Mouse (Mus musculus): Measurements from ENCODE around the gene Fmr1nb. TPM values are rescaled to one million over a fixed set of nuclear protein-coding genes. Genes with fewer than 3 reads are reported as not detected.
A peak's percentile ranks its signal among the peaks of the same experiment; 100 is the strongest.
"Not testable (repeated sequence)": the region's sequence is repeated elsewhere in the genome, so short reads cannot be mapped to it uniquely, and the experiment has no call there.

The Fmr1nb gene
- total RNA-seq (2014; rRNA removed) = not detected in 2 replicates
- polyA plus RNA-seq (2012; rRNA removed) = not detected in 2 replicates

DNA sequence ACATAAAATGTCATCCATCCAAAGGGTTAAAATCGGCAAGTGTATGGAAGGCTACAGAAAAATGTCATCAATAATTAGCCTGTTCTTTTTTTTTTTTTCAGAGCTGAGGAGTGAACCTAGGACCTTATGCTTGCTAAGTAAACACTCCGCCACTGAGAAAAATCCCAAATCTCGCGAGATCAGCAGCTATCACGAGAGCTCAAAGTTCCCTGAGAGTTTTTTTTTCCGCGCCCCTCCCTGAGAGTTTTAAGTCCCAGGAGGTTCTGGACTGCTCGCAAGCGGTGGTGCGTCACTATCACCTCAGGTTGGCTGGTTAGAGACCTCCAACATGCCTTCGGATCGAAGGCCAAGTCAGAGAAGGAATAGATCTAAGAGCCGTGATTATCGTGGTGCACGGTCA is at the start of gene Fmr1nb:
TSS of gene Fmr1nb (plus strand) at position 234 of the 400 bp plus-strand sequence.
- Histone ChIP-seq H3K27me3 (ENCODE audit: control insufficient read depth, insufficient read depth, low read length) (no peaks in the 10 kb centered on the region), H3K36me3 (ENCODE audit: control insufficient read depth, insufficient read depth, low read length) (no peaks in the 10 kb centered on the region), H3K4me3 (ENCODE audit: insufficient read depth, low read depth, low read length) (no peak within 1 kb of the TSS), H3K9ac (ENCODE audit: low read depth, low read length) (no peak within 1 kb of the TSS), H3K79me2 (ENCODE audit: control insufficient read depth, insufficient read depth, low read length) (no peaks in the 10 kb centered on the region), H3K4me1 (ENCODE audit: control insufficient read depth, insufficient read depth, low read length) (no peaks in the 10 kb centered on the region), H3K27ac (replicated peaks; ENCODE audit: insufficient read depth, low read depth, low read length) (no peak within 1 kb of the TSS)
- TF ChIP-seq CTCF (IDR thresholded peaks at IDR 0.05; ENCODE audit: low read depth, low read length) (no peak), POLR2A (IDR thresholded peaks at IDR 0.05; ENCODE audit: extremely low read depth, insufficient read depth, low read length) (no peak)
- WGBS = 86% methylated on average over 15 of the region's 15 CpGs
- no peak for DNase-seq (ENCODE audit: extremely low read depth, low read depth, low spot score)

DNA sequence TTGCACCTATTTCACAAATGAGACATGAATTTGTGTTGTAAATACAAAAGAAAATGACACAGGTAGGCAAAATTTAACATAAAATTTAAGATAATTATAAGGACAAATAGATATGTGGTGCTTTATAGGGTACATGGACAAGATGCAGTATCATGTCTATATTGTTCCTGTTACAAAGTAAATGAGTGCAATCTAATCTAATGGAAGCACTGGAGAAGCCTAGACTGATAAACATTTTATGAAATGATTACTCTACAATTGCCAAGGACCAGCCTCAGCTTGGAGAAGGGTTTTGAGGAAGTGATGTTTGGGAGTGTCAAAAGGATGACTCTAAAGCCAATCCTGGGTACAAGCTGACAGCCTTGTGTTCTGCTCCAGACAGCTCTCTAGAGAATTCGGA is 24.7 kb upstream of the Fmr1nb start:
- no peak for DNase-seq (ENCODE audit: extremely low read depth, low read depth, low spot score)
- Histone ChIP-seq H3K4me3 (ENCODE audit: insufficient read depth, low read depth, low read length) (no peak overlapping the region), H3K4me1 (ENCODE audit: control insufficient read depth, insufficient read depth, low read length) (no peaks in the 10 kb centered on the region), H3K9ac (ENCODE audit: low read depth, low read length) (no peak overlapping the region), H3K27ac (replicated peaks; ENCODE audit: insufficient read depth, low read depth, low read length) (no peak overlapping the region), H3K79me2 (ENCODE audit: control insufficient read depth, insufficient read depth, low read length) (no peaks in the 10 kb centered on the region), H3K36me3 (ENCODE audit: control insufficient read depth, insufficient read depth, low read length) (no peaks in the 10 kb centered on the region), H3K27me3 (ENCODE audit: control insufficient read depth, insufficient read depth, low read length) (no peaks in the 10 kb centered on the region)
- WGBS = 76% methylated on average over 1 of the region's 1 CpGs
- TF ChIP-seq CTCF (IDR thresholded peaks at IDR 0.05; ENCODE audit: low read depth, low read length) (no peak), POLR2A (IDR thresholded peaks at IDR 0.05; ENCODE audit: extremely low read depth, insufficient read depth, low read length) (no peak)

DNA sequence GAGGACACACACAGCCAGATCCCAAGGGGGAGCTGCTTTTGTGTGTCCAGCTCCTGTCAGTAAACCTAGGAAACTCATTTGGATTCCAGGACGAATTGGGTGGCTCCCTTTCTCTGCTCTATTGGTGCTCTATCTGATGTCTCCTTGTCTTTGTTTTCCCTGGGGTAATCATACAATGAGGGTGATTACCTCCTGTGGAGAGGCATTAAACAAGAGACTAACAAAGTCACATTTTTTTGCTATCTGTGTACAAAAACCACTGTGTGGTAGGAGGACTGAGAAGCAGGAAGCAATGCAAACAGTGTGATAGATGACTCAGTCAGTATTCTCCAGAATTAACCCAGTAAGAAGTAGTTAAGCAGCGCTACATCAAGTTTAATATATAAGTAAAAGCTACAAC is 21.6 kb upstream of the Fmr1nb start:
- Histone ChIP-seq H3K9ac (ENCODE audit: low read depth, low read length) (no peak overlapping the region), H3K27me3 (ENCODE audit: control insufficient read depth, insufficient read depth, low read length) (no peaks in the 10 kb centered on the region), H3K4me1 (ENCODE audit: control insufficient read depth, insufficient read depth, low read length) (no peaks in the 10 kb centered on the region), H3K27ac (replicated peaks; ENCODE audit: insufficient read depth, low read depth, low read length) (no peak overlapping the region), H3K4me3 (ENCODE audit: insufficient read depth, low read depth, low read length) (no peak overlapping the region), H3K36me3 (ENCODE audit: control insufficient read depth, insufficient read depth, low read length) (no peaks in the 10 kb centered on the region), H3K79me2 (ENCODE audit: control insufficient read depth, insufficient read depth, low read length) (no peaks in the 10 kb centered on the region)
- no peak for TF ChIP-seq POLR2A (IDR thresholded peaks at IDR 0.05; ENCODE audit: extremely low read depth, insufficient read depth, low read length)
- no peak for TF ChIP-seq CTCF (IDR thresholded peaks at IDR 0.05; ENCODE audit: low read depth, low read length)
- WGBS = 62% methylated on average over 2 of the region's 2 CpGs
- no peak for DNase-seq (ENCODE audit: extremely low read depth, low read depth, low spot score)

DNA sequence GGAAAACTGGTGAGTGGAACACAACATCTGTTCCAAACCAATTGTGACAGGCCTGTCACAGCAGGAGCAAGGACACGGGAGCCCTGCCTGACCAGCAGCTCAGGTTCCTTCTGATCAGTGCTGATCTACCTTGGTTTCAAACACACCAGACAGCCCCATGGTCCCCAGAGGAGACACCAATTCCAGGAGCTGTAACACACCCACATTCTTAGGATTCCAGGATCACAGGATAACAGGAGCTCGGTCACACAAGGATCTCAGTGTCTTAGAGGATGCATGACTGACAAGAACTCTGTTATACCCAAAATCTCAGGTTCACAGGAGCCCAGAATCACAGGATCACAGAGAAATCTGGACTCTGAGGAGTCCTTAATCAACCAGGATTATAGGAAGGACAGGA is 58.8 kb downstream of the Fmr1nb start:
- not testable (repeated sequence) for H3K9ac ChIP-seq (ENCODE audit: low read depth, low read length); H3K4me1 ChIP-seq (ENCODE audit: control insufficient read depth, insufficient read depth, low read length); H3K79me2 ChIP-seq (ENCODE audit: control insufficient read depth, insufficient read depth, low read length); H3K4me3 ChIP-seq (ENCODE audit: insufficient read depth, low read depth, low read length); H3K36me3 ChIP-seq (ENCODE audit: control insufficient read depth, insufficient read depth, low read length); H3K27ac ChIP-seq (replicated peaks; ENCODE audit: insufficient read depth, low read depth, low read length); DNase-seq (ENCODE audit: extremely low read depth, low read depth, low spot score); H3K27me3 ChIP-seq (ENCODE audit: control insufficient read depth, insufficient read depth, low read length)
- 34% methylated on average over 2 of the region's 2 CpGs for WGBS

DNA sequence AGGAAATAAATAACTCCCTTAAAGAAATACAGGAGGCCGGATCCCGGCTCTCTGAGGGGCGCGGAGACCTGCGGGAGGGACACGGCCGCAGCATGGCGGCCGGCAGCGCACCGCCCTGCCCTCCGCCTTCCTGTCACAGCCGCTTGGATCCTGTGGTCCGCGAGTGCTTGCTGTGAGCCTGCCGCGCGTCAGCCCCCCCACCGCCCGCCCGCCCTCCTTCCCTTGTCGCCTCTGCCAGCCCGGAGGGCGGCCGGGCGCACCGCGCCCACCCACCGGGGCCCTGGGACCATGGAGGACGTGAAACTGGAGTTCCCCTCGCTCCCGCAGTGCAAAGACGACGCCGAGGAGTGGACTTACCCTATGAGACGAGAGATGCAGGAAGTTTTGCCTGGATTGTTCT is 59.4 kb downstream of the Fmr1nb start, which contains the start of gene Gm14698:
TSS of gene Gm14698 (plus strand) at position 35 of the 400 bp plus-strand sequence.
- not testable (repeated sequence) for DNase-seq (ENCODE audit: extremely low read depth, low read depth, low spot score); H3K36me3 ChIP-seq (ENCODE audit: control insufficient read depth, insufficient read depth, low read length); H3K4me1 ChIP-seq (ENCODE audit: control insufficient read depth, insufficient read depth, low read length); H3K79me2 ChIP-seq (ENCODE audit: control insufficient read depth, insufficient read depth, low read length); H3K27me3 ChIP-seq (ENCODE audit: control insufficient read depth, insufficient read depth, low read length); H3K4me3 ChIP-seq (ENCODE audit: insufficient read depth, low read depth, low read length); H3K9ac ChIP-seq (ENCODE audit: low read depth, low read length); H3K27ac ChIP-seq (replicated peaks; ENCODE audit: insufficient read depth, low read depth, low read length)
- WGBS = under 1% methylated on average over 17 of the region's 36 CpGs

DNA sequence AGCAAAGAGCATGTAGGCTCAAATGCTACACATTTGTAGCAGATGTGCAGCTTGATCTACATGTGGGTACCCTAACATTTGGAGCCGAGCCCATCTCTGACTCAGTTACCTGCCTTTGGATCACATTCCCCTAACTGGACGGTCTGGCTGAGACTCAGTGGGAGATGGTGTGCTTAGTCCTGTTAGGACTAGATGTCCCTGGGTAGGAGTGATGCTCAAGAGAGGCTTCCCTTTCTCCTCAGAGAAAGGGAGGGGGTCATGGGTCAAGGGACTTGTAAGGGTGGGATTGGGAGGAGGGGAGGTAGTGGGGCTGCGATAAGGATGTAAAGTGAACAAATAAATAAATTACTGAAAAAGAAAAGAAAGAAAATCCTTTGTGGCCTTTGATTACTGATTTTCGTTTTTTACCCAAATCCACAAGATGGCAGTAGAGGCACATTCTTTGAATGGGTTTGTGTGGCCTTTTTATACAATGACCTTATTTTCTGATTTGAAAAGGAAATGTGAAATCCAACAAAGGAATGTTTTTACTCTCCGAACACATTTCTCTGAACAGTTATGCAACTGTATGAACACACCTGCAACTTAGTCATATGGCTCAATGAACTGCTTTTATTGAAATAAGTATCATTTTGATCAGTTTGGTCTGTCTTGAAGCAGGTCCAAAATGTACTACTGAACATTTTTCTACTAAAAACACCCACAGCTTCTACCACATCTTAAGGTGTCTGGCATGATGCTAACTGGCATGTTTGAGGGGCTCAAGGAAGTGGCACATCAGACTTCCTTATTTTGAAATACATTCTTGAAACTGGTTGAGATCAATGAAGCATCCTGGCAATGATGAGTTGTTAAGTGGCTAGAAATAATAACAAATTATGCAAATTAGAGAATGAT is 78.2 kb downstream of the Fmr1nb start:
- WGBS = 8% methylated on average over 5 of the region's 5 CpGs
- H3K4me3 ChIP-seq (ENCODE audit: insufficient read depth, low read depth, low read length) = no peak overlapping the region
- DNase-seq (ENCODE audit: extremely low read depth, low read depth, low spot score) = peak; percentile 4

More for the DNA sequence above, 78.2 kb downstream of the Fmr1nb start:
- no peak overlapping the region for H3K9ac ChIP-seq (ENCODE audit: low read depth, low read length)
- no peaks in the 10 kb centered on the region for H3K36me3 ChIP-seq (ENCODE audit: control insufficient read depth, insufficient read depth, low read length)
- H3K27me3 ChIP-seq (ENCODE audit: control insufficient read depth, insufficient read depth, low read length) = no peaks in the 10 kb centered on the region
- no peak overlapping the region for H3K27ac ChIP-seq (replicated peaks; ENCODE audit: insufficient read depth, low read depth, low read length)
- no peaks in the 10 kb centered on the region for H3K79me2 ChIP-seq (ENCODE audit: control insufficient read depth, insufficient read depth, low read length)
- TF ChIP-seq CTCF (IDR thresholded peaks at IDR 0.05; ENCODE audit: low read depth, low read length) = no peak
- no peak for TF ChIP-seq POLR2A (IDR thresholded peaks at IDR 0.05; ENCODE audit: extremely low read depth, insufficient read depth, low read length)
- H3K4me1 ChIP-seq (ENCODE audit: control insufficient read depth, insufficient read depth, low read length) = no peaks in the 10 kb centered on the region

Other genes starting within 250 kb of the Fmr1nb start
- gene Fmr1, start 83.3 kb upstream of the Fmr1nb start, total RNA-seq (2014; rRNA removed) = 19.9 and 21.1 TPM in 2 replicates
- gene Fmr1, start 83.3 kb upstream of the Fmr1nb start, polyA plus RNA-seq (2012; rRNA removed) = 3.2 and 3.7 TPM in 2 replicates
- 0.07 and 0.09 TPM in 2 replicates for gene Gm14698, start 59.3 kb downstream of the Fmr1nb start, total RNA-seq (2014; rRNA removed)
- 0.04 and 0.10 TPM in 2 replicates for gene Gm14698, start 59.3 kb downstream of the Fmr1nb start, polyA plus RNA-seq (2012; rRNA removed)
- not detected in 2 replicates for gene Gm6812, start 131.2 kb downstream of the Fmr1nb start, total RNA-seq (2014; rRNA removed)
- not detected in 2 replicates for gene Gm6812, start 131.2 kb downstream of the Fmr1nb start, polyA plus RNA-seq (2012; rRNA removed)

Data from liver, adult 2 months (tissue).